Mouse (Mus musculus): Measurements from ENCODE around the gene Fam71f2. TPM values are rescaled to one million over a fixed set of nuclear protein-coding genes. Genes with fewer than 3 reads are reported as not detected.

Gene Fam71f2
- total RNA-seq, 2 experiments from 2014 or later = not detected

DNA sequence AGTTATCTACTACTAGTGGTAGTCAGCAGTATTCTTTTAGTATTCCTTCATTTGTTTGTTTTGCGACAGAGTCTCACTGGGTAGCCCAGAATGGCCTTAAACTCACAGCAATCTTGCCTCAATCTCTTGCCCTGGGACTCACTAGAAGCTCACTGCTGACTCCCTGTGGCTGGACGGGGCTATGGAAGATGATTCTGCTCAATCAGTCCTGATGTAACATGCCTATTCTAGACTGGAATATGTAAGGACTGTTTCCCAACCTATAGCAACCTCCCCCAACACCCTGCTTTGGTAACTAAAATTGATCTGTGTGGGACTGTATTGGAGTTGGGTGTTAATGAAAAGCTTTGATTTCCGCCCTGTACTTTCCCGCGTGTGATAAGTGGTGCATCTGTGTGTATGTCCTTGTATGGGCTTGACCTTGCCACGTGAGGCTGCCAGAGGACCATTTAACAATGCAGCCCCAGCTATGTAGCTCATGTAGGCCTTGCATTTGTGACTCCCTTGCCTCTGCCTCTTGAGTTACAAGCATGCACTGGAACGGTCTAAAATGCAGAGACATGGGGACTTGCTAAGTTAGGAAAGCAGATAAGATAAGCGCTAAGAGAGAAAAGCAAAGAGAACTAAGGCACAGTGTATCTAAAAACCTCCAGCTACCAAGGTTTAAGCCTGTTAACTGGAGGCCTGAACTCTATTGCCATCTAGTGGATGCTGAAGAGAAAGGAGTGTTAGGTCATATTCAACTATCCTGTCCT lies 703 bp upstream of the Fam71f2 start:
- DNase-seq = no peak

DNA sequence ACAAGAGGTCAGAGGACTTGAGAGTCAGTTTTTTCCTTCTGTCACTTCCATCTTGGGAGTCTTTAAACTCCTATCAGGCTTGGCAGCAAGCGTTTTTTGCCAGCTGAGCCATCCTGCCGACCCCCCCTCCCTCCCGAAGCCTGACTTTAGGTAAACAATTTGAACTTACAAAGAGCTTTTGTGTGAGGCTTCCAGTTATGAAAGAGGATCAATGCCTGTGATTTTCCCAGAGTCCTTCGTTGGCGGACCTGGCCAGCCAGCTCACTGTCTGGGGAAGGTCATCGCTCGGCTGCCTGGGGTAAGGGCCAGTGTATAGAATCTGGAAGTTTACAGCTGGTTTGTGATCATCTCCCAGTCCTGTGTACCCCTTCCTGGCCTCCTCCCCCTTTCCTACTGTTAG lies 1.3 kb downstream of the Fam71f2 start:
- no peak for DNase-seq

DNA sequence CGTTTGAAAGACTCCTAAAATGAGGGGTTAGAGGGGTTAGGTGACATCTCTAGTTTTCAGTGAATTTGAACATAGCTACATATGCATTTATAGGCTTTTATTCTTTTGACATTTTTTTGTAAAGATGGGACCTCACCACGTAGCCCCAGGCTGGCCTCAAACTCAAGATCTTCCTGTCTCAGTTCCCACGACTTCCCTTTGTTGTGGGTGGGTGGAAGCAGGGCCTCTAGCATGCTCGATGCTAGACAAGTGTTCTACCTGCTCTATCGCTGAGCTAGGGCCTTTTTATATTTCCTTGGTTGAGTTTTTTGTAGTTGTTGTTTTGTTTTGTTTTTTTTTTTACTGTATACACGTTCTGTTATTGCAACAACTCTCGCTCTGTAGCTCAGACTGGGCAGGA lies 7.5 kb downstream of the Fam71f2 start:
- DNase-seq = no peak

DNA sequence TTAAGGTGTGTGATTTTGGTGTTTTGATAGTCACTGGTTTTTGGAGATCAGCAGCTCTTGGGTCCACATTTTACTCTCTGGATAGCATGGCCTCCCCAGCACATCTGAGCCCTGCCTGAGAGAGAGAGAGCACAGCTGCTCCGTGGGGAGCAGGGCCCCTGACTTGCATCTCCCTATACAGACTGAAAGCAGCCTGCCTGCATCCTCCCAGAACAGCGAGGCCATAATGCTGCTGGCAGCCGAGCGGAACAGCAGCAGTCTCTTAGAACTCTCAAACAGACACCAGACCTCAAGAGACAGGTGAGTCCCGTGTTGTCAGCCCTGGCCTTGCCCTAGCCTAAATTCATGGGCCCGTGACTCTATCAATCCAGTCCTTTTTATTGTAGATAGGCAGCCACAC lies 8.1 kb downstream of the Fam71f2 start:
- DNase-seq = no peak

DNA sequence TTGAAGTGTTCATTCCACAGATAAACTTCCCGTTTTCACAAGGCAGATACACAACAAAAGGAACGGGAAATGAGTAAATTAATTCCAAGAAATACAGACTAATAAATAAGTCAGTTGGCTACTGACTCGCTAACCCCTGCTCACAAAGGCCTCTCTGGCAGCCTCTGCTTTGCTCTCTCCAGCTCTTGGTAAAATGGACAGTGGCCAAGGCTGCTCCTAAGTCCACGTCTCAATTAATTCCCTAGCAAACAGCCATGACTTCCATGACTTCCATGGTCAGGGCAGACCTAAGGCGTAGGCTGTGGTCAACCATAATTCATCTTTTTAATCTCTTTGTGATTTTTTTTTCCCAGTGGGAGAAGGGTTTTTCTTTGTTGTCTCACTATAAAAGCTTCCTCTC lies 8.6 kb downstream of the Fam71f2 start:
- no peak for DNase-seq

DNA sequence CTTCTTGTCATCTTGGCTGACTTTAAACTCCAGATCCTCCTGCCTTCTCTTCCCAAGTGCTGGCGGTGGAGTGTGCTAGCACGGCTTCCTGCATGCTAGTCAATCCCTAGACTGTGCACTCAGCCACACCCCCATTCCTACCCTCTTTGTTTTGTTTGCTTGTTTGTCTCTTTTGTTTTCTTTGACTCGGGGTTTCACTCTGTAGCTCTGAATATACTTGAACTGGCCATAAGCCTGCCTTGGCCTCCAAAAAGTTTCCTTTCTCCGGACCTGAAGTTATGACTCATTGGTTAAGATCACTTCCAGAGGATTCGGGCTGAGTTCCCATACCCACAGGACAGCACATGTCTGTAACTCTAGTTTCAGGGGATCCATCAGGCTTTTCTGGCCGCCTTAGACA lies 9.3 kb downstream of the Fam71f2 start:
- DNase-seq = no peak

DNA sequence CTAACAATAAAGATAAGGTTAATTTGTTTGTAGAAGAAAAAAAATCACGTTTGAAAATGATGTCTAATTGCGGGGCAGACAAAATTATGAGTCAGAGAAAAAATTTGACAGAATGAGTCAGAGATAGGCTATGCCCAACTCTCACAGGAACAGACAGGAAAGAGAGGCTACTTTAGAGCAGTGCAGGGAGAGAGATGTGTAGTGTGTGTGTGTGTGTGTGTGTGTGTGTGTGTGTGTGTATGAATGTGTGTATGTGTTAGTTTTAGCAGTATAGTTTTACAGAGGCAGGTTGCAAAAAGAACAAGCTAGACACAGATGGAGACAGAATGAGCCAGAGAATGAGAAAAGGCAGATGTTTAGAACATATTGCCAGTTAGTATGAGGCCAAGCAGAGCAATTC lies 19.7 kb downstream of the Fam71f2 start:
- no peak for DNase-seq

DNA sequence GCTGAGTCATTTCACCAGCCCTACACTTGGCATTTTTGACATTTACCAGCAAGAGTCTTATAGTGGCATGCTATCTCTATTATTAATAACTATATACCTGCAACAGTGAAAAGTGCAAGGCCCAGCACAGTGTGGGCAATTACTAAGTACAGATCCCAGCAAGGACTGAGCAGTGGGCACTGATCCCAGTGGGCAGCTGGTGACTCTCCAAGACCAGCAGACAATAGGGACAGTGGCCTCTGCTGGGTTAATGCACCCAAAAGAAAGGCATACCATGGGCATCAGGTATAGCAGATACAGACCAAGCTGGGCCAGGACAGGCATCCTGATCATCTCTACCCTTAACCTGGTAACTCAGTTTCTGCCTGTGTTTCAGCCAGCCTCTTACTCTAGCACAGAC lies 23.9 kb downstream of the Fam71f2 start:
- DNase-seq = no peak

DNA sequence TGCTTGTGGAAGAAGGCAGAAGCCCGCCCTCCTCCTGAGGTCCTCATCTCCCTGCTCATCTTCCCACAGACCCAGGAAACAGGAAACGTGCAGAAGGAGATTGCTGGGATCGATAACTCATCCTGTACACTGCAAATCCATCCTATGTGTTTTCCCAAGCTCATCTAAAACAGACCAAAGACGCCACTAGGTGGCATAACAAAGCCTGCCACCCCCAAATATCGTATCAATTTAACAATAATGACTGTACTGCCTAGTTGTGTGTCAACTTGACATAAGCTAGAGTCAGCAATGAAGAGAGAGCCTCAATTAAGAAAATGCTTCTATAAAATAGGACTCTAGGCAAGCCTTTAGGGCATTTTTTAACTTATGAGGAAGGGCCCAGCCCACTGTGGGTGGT lies 24.3 kb downstream of the Fam71f2 start:
- DNase-seq = no peak

DNA sequence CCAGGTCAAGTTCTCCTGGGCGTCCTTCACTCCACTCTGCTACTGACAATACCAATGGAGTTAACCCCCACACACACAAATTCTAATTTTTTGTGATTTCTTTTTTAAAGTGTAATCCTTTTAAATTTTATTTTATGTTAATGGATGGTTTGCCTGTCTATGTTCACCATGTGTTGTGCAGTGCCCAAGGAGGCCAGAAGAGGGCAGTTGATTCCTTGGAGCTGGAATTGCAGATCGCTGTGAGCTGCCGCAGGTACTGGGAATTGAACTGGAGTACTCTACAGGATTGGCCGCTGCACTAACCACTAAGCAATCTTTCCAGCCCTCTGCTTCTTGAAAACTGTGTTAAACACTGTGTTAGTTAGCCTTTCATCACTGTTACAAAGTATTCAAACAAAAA lies 26.1 kb downstream of the Fam71f2 start:
- DNase-seq = no peak

DNA sequence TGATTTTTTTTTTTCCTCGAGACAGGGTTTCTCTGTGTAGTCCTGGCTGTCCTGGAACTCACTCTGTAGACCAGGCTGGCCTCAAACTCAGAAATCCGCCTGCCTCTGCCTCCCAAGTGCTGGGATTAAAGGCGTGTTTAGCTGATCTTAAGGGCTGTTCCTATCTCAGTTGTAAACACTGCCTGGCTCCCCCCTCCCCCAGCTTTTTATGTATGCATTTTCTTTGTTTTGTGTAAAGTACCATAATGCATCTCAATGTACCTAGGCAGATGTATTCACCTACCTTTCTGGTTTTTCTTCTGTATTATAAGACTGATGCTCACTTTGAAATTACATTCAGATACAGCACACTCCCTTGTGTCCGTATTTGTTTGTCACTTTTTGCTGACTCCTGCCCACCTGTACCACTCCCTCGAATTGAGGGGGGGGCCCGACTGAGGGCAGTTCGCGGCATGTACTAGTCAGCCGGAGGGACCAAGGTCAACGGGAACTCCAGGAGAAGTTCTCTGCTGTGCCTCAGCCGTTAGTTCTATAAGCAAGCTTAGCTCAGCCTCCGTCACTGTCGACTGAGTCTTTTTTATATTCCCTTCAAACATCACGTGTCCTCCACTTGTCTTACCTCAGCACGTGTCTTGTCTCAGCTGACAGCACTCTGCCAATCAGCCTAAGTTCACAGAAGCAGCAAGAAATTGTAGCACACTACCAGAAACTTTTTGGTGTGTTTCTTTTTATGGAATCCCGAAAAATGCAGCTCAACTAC lies 29.6 kb downstream of the Fam71f2 start:
- DNase-seq = no peak

DNA sequence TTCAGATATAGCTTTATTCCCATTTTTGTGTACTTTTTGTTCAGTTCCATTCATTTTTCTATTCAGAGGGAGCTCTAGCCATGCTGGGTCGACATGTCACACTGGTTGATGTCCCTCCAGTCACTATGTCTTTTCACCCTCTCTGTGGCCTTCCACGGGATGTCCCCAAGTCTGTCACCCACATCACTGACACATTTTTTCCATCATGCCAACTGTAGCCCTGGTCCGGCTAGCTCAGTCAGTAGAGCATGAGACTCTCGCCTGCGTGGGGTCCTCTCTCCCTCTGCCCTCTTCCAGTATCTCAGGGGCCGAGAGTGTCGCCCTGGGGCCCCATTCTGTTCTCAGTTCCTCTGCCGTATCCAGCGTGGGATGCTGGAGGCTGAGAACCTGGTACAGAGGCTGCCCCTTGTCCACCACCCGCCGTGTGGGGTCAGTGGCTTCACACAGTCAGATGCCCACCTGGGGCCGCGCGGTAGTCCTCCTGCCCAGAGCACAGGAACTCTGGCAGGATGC lies 34.4 kb downstream of the Fam71f2 start:
- DNase-seq = no peak

DNA sequence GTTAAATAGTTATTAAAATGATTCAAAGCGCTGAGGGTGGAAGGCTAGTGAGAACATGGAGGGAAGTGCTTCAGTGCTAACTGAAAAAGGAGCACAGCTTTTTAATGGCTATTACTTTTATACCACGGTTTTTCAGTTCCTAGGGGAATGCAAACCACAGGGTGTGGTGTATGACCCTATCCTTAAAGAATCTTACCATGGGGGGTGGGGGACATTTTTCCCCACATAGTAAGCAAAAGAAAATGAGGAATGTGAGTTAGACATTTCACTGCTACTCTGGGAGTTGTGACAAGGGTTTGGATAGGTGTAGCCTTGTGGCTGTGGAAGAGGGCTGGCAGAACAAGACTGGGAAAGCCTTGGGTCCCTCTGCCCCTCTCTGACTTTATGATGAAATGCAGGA lies 37.9 kb downstream of the Fam71f2 start:
- no peak for DNase-seq

DNA sequence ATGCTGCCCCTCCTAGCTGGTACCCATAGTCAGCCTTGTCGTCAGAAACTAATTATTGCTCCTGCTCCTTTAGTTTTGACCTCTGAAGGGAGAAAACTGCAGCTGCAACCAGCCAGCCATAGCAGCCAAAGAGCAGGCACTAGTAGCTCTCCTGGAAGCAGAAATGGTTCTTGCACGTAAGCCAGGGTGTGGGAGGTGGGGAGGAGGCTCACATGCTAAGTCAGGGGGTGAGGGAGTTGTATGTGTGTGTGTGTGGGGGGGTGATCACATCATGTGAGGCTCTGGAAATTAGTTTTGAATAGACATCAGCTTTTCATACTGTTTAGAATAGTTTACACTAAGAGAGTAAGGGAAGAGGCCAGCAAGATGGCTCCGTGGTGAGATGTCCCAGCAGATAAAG lies 38.5 kb downstream of the Fam71f2 start:
- DNase-seq = no peak

DNA sequence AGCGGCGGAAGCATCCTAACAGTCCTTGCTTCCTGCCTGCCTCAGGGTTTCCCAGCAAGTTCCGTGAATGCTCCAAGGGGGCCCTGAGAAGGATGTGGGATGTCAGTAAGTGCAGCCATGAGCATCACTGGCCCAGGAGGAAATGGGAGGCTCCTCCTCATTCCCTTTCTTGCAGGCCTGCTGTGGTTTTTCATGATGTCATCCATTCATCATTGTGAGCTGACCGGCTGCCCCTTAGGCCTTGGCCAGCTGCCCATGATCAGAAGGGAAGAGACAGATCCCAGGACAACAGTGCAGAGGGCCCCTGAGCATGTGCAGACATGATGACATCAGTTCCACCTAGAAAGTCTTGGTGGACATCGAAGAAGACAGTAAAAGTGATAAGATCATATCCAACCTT lies 39.5 kb downstream of the Fam71f2 start, which contains the start of gene Fam71f1:
Gene Fam71f1 (plus strand): TSS at position 262 of the 400 bp plus-strand sequence.
- peak; percentile 8 for DNase-seq

DNA sequence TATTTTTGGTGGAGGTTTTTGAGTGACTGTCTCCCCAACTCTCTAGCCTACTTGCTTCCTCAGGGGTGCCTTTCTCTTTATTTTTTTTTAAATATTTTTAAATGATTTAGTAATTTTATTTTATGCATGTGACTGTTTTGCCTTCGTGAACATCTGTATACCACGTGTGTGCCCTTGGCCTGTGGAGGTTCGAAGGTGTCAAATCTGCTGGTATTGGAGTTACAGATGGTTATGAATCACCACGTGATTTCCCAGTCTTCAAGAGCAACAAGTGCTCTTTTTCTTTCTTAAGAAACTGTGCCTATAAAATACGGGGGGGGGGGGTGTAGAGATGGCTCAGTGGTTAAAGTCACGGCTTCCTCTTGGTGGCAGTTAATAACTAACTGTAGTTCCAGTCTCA lies 42.2 kb downstream of the Fam71f2 start:
- DNase-seq = no peak

DNA sequence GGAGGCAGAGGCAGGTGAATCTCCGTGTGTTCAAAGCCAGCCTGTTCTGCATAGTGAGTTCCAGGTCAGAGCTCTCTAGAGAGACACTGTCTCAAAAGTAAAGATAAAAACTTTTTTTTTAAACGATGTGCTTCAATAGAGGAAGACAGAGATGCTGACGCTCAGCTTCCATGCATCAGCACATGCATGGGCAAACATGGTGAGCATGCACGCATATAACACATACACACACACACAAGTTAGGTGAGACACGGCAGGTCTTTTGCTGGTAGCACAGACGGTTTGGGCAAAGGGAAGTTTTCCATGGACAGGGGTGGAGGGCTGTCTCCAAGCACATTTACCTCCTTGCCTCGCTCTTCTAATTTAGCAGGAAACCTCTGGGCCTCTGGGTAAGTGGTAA lies 42.8 kb downstream of the Fam71f2 start:
- DNase-seq = no peak

DNA sequence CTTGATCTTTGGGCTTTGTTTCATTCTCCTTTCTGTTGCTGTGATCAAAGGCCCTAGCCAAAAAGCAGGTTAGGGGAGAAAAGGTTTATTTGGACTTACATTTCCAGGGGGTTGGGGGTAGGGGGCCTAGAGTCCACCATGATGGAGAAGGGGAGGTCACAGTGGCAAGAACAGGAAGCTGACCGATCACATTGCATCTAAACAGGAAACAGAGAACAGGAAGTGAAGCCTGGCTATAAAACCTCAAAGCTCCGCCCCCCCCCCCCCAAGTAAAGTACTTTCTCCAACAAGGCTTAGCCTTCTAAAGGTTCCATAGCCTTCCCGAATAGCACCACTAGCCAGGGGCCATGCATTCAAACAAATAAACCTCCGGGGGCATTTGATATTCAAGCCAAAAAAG lies 43.3 kb downstream of the Fam71f2 start:
- no peak for DNase-seq

DNA sequence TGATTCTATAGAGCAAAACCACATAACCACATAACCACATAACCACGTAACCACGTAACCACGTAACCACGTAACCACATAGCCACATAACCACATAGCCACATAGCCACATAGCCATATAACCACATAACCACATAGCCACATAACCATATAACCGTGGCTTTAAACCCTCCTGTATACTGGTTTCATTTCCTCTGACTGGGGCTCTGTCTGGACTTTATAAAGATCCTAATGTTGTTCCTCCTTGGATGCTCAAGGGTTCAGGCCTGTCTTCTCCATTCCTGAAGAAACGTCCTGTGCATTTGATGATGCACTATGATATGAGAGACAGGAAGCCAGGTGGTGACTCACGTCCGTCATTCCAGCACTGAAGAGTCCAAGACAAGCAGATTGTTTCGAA lies 47.6 kb downstream of the Fam71f2 start:
- DNase-seq = no peak

DNA sequence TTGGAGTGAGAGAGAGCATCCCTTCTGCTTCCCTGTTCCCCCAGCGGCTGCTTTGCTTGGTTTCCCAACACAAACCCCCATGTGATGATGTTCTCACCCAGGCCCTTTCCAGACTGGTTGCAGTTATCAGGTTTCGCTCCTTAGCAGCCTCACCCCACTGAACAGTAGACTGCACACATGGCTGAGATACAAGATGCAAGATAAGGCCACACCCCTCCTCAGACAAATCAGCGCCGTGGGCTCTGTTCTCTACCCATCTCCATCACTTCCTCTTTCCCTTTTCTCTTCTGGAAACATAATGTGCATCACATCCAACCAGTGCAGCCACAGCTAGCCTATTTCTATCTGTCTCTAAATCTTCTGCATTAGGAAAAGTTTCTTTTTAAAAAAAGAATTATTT lies 50.1 kb downstream of the Fam71f2 start:
- DNase-seq = no peak

All from gastrocnemius, postnatal 25 days (tissue).